Mouse (Mus musculus) small intestine, adult 2 months (tissue): ENCODE measurements around the gene Iqcd.

Source experiments
- CTCF ChIP-seq: fragments of 200-500 bp; IDR thresholded peaks from 2 replicates; pipeline ENCODE4 v1.5.1; 2012; ENCODE audit warnings: low read depth, mild to moderate bottlenecking, control low read depth, inconsistent platforms, low read length, moderate library complexity, mixed read lengths; ENCODE audit not compliant: insufficient replicate concordance, insufficient read length; ENCODE audit errors: extremely low read depth
- POLR2A ChIP-seq: fragments of 200-500 bp; IDR thresholded peaks from 2 replicates; pipeline ENCODE4 v1.6.1; 2012; ENCODE audit warnings: low read depth, mild to moderate bottlenecking, control low read depth, inconsistent platforms, low read length, moderate library complexity

DNA sequence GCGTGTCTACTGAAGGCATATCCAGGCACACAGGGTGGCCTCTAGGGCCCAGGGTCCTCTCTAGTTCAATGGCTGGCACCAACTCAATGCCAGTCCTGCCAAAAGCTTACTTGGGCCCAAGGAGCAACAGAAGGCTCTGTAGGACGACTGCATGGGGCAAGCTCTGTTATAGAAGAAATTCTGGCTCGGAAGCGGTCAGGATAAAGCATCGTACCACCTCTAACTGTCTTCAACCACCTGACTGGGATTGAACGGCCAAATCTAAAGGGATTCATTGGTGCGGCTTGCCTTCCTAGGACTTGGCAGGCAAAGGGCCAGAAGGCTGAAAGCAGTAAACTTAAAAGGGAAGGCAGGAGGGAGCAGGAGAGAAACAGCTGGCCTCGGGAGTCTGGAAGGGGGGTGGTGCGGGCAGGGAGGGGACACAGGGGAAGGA is 20.5 kb upstream of the Iqcd start:
- TF ChIP-seq POLR2A: no peak
- no peak for TF ChIP-seq CTCF
